ENCODE assay signal across 8 mouse cellular contexts in genomic region chr10:83729492-83729891, GRCm38 (mm10). TPM values are rescaled to one million over a fixed set of nuclear protein-coding genes. Genes with fewer than 3 reads are reported as not detected.
DNase-seq lines count a peak whose midpoint lies in the region; ATAC-seq and TF ChIP-seq lines count a peak whose summit lies in the region.

No protein-coding gene starts in this region.

- no peak overlapping the region for H3K4me2 ChIP-seq in CH12.LX (ENCODE audit: insufficient read depth, low read depth, poor library complexity, severe bottlenecking)
- H3K4me2 ChIP-seq in heart, postnatal 0 days (ENCODE audit: low read depth, low read length), result no peak overlapping the region

- peak; percentile 52; the same call in 1 of the 2 replicates for ATAC-seq in erythroblast, adult 5-6 weeks (replicated peaks; ENCODE audit: low FRiP score, poor library complexity, severe bottlenecking)
- ATAC-seq in heart, postnatal 0 days (ENCODE audit: insufficient read depth, low read depth), result peak; percentile 42; the same call in 1 of the 2 replicates
- peak; percentile 52; the same call in 1 of the 2 replicates for ATAC-seq in neutrophil, adult 5-6 weeks (ENCODE audit: extremely low read depth, insufficient number of reproducible peaks, low FRiP score, poor library complexity, severe bottlenecking)

- no peak for TF ChIP-seq EP300 in CH12.LX (IDR thresholded peaks at IDR 0.05; ENCODE audit: low read length)
- no peak for TF ChIP-seq EP300 in heart, postnatal 0 days (IDR thresholded peaks at IDR 0.05; ENCODE audit: low read depth)

- WGBS in heart, postnatal 0 days, result 25% methylated on average over 7 of the region's 7 CpGs

- no peak overlapping the region for H3K27ac ChIP-seq in CH12.LX (ENCODE audit: insufficient read depth, low read depth)
- H3K27ac ChIP-seq in bone marrow macrophage, adult 2 months (ENCODE audit: insufficient read depth, low read depth, low read length), result no peak overlapping the region
- no peak overlapping the region for H3K27ac ChIP-seq in heart, postnatal 0 days (ENCODE audit: low read depth)

- DNase-seq in CH12.LX (ENCODE audit: extremely low read depth), result peak; percentile 78
- peak; percentile 59 for DNase-seq in heart, postnatal 0 days (ENCODE audit: low spot score)
- peak; percentile 82 to 94 for DNase-seq in kidney, postnatal 25 days
- peak; percentile 72 to 78 for DNase-seq in lung, adult 18-20 months
- DNase-seq in testis, postnatal 14 days (ENCODE audit: low spot score), result peak; percentile 76

- peak; percentile 73 for TF ChIP-seq RAD21 in CH12.LX (IDR thresholded peaks at IDR 0.05; ENCODE audit: low read depth, low read length)

- no peaks in the 10 kb centered on the region for H3K27me3 ChIP-seq in CH12.LX (replicated peaks)
- H3K27me3 ChIP-seq in heart, postnatal 0 days (ENCODE audit: control insufficient read depth, insufficient read depth, low read length), result no peaks in the 10 kb centered on the region

- dilution Hi-C loops in CH12.LX (cut with MboI; ENCODE audit: extremely low pct_ligation_motif_present, extremely low pct_unique_long_range_greater_than_20kb, low sequenced_read_pairs), result no loop called here

- H3K4me3 ChIP-seq in CH12.LX (replicated peaks in 1 of 3; ENCODE audit: low read depth in 2 of 3, low read length in 2 of 3, poor library complexity in 1 of 3), result no peak overlapping the region
- H3K4me3 ChIP-seq in bone marrow macrophage, adult 2 months (ENCODE audit: insufficient read depth, low read length), result no peak overlapping the region
- no peak overlapping the region for H3K4me3 ChIP-seq in heart, postnatal 0 days (ENCODE audit: low read depth, low read length)

- no peaks in the 10 kb centered on the region for H3K79me2 ChIP-seq in CH12.LX (replicated peaks; ENCODE audit: control insufficient read depth, extremely low read depth, insufficient read depth, poor library complexity, severe bottlenecking)

- no peak for TF ChIP-seq POLR2A in CH12.LX (IDR thresholded peaks at IDR 0.05; ENCODE audit: low read depth, low read length)
- no peak for TF ChIP-seq POLR2A in bone marrow macrophage, adult 2 months (IDR thresholded peaks at IDR 0.05; ENCODE audit: borderline replicate concordance, low read depth, low read length)

- H3K9ac ChIP-seq in CH12.LX (ENCODE audit: insufficient read depth, low read depth), result no peak overlapping the region
- no peak overlapping the region for H3K9ac ChIP-seq in heart, postnatal 0 days (replicated peaks; ENCODE audit: low read depth, low read length)

- H3K36me3 ChIP-seq in CH12.LX (replicated peaks in 1 of 2; ENCODE audit: control insufficient read depth in 1 of 2, insufficient read depth in 1 of 2, low read length in 1 of 2), result no peaks in the 10 kb centered on the region
- H3K36me3 ChIP-seq in heart, postnatal 0 days (replicated peaks; ENCODE audit: control insufficient read depth, insufficient read depth, low read length), result no peaks in the 10 kb centered on the region

- H3K9me3 ChIP-seq in CH12.LX (replicated peaks; ENCODE audit: low read length), result peaks cover 4% of the 10 kb centered on the region
- no peaks in the 10 kb centered on the region for H3K9me3 ChIP-seq in heart, postnatal 0 days (replicated peaks; ENCODE audit: control insufficient read depth, low read length)

- peak; percentile 80 to 94 for TF ChIP-seq CTCF in CH12.LX (conservative IDR thresholded peaks at IDR 0.05 in 1 of 2, IDR thresholded peaks at IDR 0.05 in 1 of 2; ENCODE audit: low read depth in 2 of 2, low read length in 2 of 2)
- peak; percentile 82 for TF ChIP-seq CTCF in bone marrow macrophage, adult 2 months (IDR thresholded peaks at IDR 0.05; ENCODE audit: low read depth, low read length)
- TF ChIP-seq CTCF in heart, postnatal 0 days (IDR thresholded peaks at IDR 0.05; ENCODE audit: low read depth), result peak; percentile 92

- in situ Hi-C loops in CH12.LX (cut with MboI; ENCODE audit: low pct_ligation_motif_present, low pct_unique_long_range_greater_than_20kb, low sequenced_read_pairs), result no loop called here

- H3K4me1 ChIP-seq in CH12.LX (ENCODE audit: control insufficient read depth in 1 of 2, insufficient read depth in 2 of 2), result peaks cover 6 to 10% of the 10 kb centered on the region in 2 experiments; a peak in 3 of 4 replicates
- no peaks in the 10 kb centered on the region for H3K4me1 ChIP-seq in bone marrow macrophage, adult 2 months (ENCODE audit: control insufficient read depth, insufficient read depth, low read length)
- no peaks in the 10 kb centered on the region; the same call in 1 of the 2 replicates for H3K4me1 ChIP-seq in heart, postnatal 0 days (ENCODE audit: control insufficient read depth, insufficient read depth)

TF ChIP-seq in CH12.LX, 34 proteins besides CTCF, POLR2A, EP300 and RAD21:
- TF ChIP-seq ZKSCAN1 (IDR thresholded peaks at IDR 0.05; ENCODE audit: borderline replicate concordance, low read depth, low read length) (no peak), SMC3 (IDR thresholded peaks at IDR 0.05; ENCODE audit: low read depth, low read length) (peak; percentile 71)

RNA-seq across cellular contexts. Expression of gene 1500009L16Rik, which starts 6.8 kb away (rescaled TPM):
- total RNA-seq in CH12.LX (2012; rRNA removed) (0.34 and 1.0 TPM in 2 replicates), CH12.LX (2014; rRNA removed) (1.2 and 1.3 TPM in 2 replicates)
- polyA plus RNA-seq in CH12.LX (2012; ENCODE audit: insufficient read length, low read depth), result 0.89 and 1.4 TPM in 2 replicates
- polyA plus RNA-seq in bone marrow macrophage, adult 2 months (2012; ENCODE audit: insufficient read depth, insufficient read length, missing spikeins), result not detected in 2 replicates
- not detected in 2 replicates for total RNA-seq in erythroblast, adult 5-6 weeks (2015; ENCODE audit: low replicate concordance)
- not detected in 2 replicates for total RNA-seq in erythroblast, adult 5-6 weeks (2017; ENCODE audit: low replicate concordance)
- total RNA-seq in heart, postnatal 0 days (2014; rRNA removed; ENCODE audit: low replicate concordance), result 8.3 and 13.4 TPM in 2 replicates
- 13.4 and 13.8 TPM in 2 replicates for polyA plus RNA-seq in heart, postnatal 0 days (2015; fragmentation: Nextera tagmentation; extraction: Ambion mirVana)
- not detected in 2 replicates for total RNA-seq in neutrophil, adult 5-6 weeks (2017)
